Mouse (Mus musculus) midbrain, embryonic 12.5 days (tissue): Measurements from ENCODE around the gene Cyth3. TPM values are rescaled to one million over a fixed set of nuclear protein-coding genes. Genes with fewer than 3 reads are reported as not detected.
A peak's percentile ranks its signal among the peaks of the same experiment; 100 is the strongest.

Source experiments
- ATAC-seq: fragments of 200-750 bp; cut with Nextera tagmentation; 2 replicates; pipeline ENCODE4 v1.8.0; 2017; ENCODE audit warnings: low read depth, moderate TSS enrichment, moderate library complexity; ENCODE audit not compliant: low FRiP score
- H3K27ac ChIP-seq: fragments of 300-500 bp; sonication (generic); replicated peaks from 2 replicates; pipeline ENCODE4 v1.5.1; 2016; ENCODE audit warnings: mild to moderate bottlenecking
- H3K27me3 ChIP-seq: fragments of 300-500 bp; sonication (generic); 2 replicates; pipeline ENCODE4 v1.6.1; 2016; ENCODE audit warnings: mild to moderate bottlenecking
- H3K36me3 ChIP-seq: fragments of 300-500 bp; sonication (generic); 2 replicates; pipeline ENCODE4 v1.6.1; 2016
- H3K4me1 ChIP-seq: fragments of 300-500 bp; sonication (generic); 2 replicates; pipeline ENCODE4 v1.6.1; 2016
- H3K4me2 ChIP-seq: fragments of 300-500 bp; sonication (generic); replicated peaks from 2 replicates; pipeline ENCODE4 v1.6.1; 2016; ENCODE audit warnings: mild to moderate bottlenecking, moderate library complexity
- H3K4me3 ChIP-seq: fragments of 300-500 bp; sonication (generic); 2 replicates; pipeline ENCODE4 v1.5.1; 2016; ENCODE audit warnings: mild to moderate bottlenecking
- H3K9ac ChIP-seq: fragments of 300-500 bp; sonication (generic); replicated peaks from 2 replicates; pipeline ENCODE4 v1.6.1; 2016; ENCODE audit warnings: mild to moderate bottlenecking, moderate library complexity
- H3K9me3 ChIP-seq: fragments of 300-500 bp; sonication (generic); 2 replicates; pipeline ENCODE4 v1.6.1; 2016; ENCODE audit warnings: mild to moderate bottlenecking
- WGBS: fragments of 180-500 bp; shearing (Covaris S2); methylation state at CpG from one replicate; pipeline ENCODE4 v1.1.7; 2016; 5-methylcytosine and 5-hydroxymethylcytosine counted together
- polyA plus RNA-seq: library from polyadenylated mRNA; unstranded; fragments of >200 nt; fragmentation: Nextera tagmentation; extraction: Ambion mirVana; gene quantifications from 2 replicates; pipeline ENCODE4 v1.2.1, GENCODE M21; 2016

The Cyth3 gene
- polyA plus RNA-seq, 1 experiment from 2014 or later = 32.2 TPM

DNA sequence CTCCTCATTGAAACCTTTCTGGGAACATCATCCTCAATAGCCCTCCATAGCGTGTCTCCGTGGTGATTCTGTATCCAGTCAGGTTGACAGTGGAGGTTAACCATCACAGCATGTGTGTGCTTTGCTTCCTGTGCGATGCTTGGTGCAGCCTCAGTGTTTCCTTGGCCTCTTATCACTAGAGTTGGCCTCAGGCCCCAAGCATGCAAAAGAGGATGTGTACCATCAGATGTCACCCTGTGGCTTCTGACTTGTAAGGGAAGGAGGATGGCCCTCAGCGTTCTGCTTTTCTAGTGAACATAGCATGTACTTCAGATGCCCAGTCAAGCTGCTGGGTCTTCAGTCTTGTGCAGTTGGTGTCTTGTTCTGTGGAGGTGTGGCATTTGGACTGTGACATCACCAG lies 76.2 kb downstream of the Cyth3 start:
- Histone ChIP-seq H3K27me3 (no peaks in the 10 kb centered on the region), H3K9ac (no peak overlapping the region), H3K4me2 (no peak overlapping the region), H3K4me1 (no peaks in the 10 kb centered on the region), H3K27ac (no peak overlapping the region), H3K9me3 (no peaks in the 10 kb centered on the region), H3K36me3 (peaks cover 32% of the 10 kb centered on the region), H3K4me3 (no peak overlapping the region)
- 94% methylated on average over 4 of the region's 4 CpGs for WGBS
- no peak for ATAC-seq

GRCm38 (mm10) chr5:143700247-143700646 lies 78.0 kb downstream of the Cyth3 start:
- H3K4me2 ChIP-seq = no peak overlapping the region
- no peak overlapping the region for H3K4me3 ChIP-seq
- 89% methylated on average over 5 of the region's 5 CpGs for WGBS
- H3K27me3 ChIP-seq = no peaks in the 10 kb centered on the region
- H3K9me3 ChIP-seq = no peaks in the 10 kb centered on the region
- no peaks in the 10 kb centered on the region for H3K4me1 ChIP-seq
- H3K27ac ChIP-seq = no peak overlapping the region
- ATAC-seq = no peak
- H3K36me3 ChIP-seq = peaks cover 31% of the 10 kb centered on the region
- no peak overlapping the region for H3K9ac ChIP-seq

DNA sequence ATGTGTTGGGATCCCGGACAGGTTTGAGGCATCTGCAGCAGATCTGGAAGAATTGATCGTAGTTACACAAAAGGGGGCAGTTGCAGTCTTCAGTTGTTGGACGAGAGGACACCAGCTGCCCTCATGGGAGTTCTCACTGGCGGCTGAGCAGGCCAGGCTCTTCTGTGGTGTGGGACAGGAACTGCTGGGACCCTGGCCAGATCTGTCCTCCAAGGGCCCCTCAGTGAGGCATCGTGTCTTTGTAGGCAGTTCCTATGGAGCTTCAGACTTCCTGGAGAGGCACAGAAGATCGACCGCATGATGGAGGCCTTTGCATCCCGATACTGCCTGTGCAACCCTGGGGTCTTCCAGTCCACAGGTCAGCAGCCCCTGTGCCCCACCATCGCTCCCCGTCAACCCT lies 78.8 kb downstream of the Cyth3 start:
- WGBS = 92% methylated on average over 10 of the region's 10 CpGs
- Histone ChIP-seq H3K4me2 (no peak overlapping the region), H3K27ac (no peak overlapping the region), H3K36me3 (peaks cover 31% of the 10 kb centered on the region), H3K4me1 (no peaks in the 10 kb centered on the region), H3K9ac (no peak overlapping the region), H3K4me3 (no peak overlapping the region), H3K9me3 (no peaks in the 10 kb centered on the region), H3K27me3 (no peaks in the 10 kb centered on the region)
- ATAC-seq = no peak

GRCm38 (mm10) chr5:143704875-143705658 lies 82.8 kb downstream of the Cyth3 start:
- no peak overlapping the region for H3K27ac ChIP-seq
- H3K9ac ChIP-seq = no peak overlapping the region
- no peaks in the 10 kb centered on the region; the same call in 1 of the 2 replicates for H3K27me3 ChIP-seq
- H3K4me2 ChIP-seq = no peak overlapping the region
- WGBS = 81% methylated on average over 13 of the region's 13 CpGs
- no peaks in the 10 kb centered on the region for H3K4me1 ChIP-seq
- no peak for ATAC-seq
- H3K4me3 ChIP-seq = no peak overlapping the region
- no peaks in the 10 kb centered on the region for H3K9me3 ChIP-seq
- H3K36me3 ChIP-seq = peaks cover 49% of the 10 kb centered on the region

- no peaks in the 10 kb centered on the region; the same call in 1 of the 2 replicates for H3K27me3 ChIP-seq
- ATAC-seq = no peak
- H3K27ac ChIP-seq = no peak overlapping the region
- no peaks in the 10 kb centered on the region for H3K9me3 ChIP-seq
- no peak overlapping the region for H3K4me3 ChIP-seq
- H3K4me2 ChIP-seq = no peak overlapping the region
- H3K36me3 ChIP-seq = peaks cover 50% of the 10 kb centered on the region
- H3K4me1 ChIP-seq = no peaks in the 10 kb centered on the region
- no peak overlapping the region for H3K9ac ChIP-seq
- WGBS = 25% methylated on average over 1 of the region's 1 CpGs
Measured at GRCm38 (mm10) chr5:143705659-143705982, 83.4 kb downstream of the Cyth3 start.

DNA sequence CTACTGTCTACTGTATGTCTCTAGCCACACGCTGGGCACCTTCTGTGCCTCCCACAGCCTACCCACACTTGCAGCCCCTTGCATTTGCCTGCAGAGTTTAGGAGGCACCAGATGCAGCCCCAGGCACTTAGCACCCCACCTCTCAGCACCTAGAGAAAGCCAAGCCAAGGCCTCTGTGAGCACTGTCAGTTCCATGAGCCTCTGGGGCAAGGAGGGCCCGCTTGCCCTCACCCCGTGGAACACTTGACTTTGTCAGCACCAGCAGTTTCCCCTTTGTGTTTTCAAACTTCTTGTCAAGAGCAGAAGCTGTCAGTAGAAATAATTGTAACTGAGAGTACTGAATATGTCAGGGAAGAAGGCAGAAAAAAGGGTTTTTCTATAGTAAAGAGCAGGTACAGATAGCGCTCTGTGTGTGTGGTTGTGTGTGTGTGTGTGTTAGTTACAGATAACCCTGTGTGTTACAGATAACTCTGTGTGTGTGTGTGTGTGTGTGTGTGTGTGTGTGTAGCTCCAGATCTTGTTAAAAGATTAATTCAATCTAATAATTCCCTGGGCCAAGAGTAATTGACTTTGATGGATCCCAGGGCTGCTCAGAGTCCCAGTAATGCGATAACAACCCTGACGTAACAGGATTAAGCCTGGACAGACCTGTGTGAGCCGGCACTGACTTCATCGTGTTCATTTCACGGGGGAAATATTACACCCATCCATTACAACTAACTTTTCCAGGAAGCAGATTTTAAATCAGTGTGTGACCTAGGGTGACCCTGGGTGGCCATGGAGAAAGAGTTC lies 84.0 kb downstream of the Cyth3 start:
- H3K4me2 ChIP-seq = no peak overlapping the region
- no peaks in the 10 kb centered on the region for H3K4me1 ChIP-seq
- ATAC-seq = no peak
- H3K36me3 ChIP-seq = peaks cover 52% of the 10 kb centered on the region
- no peak overlapping the region for H3K9ac ChIP-seq
- H3K9me3 ChIP-seq = no peaks in the 10 kb centered on the region
- no peak overlapping the region for H3K27ac ChIP-seq
- WGBS = 78% methylated on average over 9 of the region's 9 CpGs
- H3K27me3 ChIP-seq = no peaks in the 10 kb centered on the region; the same call in 1 of the 2 replicates
- H3K4me3 ChIP-seq = no peak overlapping the region

DNA sequence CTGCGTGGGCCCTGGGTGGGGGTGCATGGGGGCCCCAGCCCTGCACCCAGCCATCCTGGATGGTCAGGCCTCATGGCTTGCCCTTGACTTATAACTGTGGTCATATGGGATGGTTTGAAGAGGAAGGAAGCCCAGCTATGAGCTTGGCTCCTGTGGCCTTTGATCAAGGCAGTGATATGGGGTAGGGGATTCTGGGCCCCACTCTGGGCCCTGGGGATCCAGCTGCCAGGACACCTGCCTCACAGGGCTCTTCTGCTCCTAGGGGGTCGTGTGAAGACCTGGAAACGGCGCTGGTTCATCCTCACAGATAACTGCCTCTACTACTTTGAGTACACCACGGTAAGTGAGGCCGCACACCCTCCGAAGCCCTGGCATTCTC lies 84.6 kb downstream of the Cyth3 start:
- Histone ChIP-seq H3K9me3 (no peaks in the 10 kb centered on the region), H3K27ac (no peak overlapping the region)

DNA sequence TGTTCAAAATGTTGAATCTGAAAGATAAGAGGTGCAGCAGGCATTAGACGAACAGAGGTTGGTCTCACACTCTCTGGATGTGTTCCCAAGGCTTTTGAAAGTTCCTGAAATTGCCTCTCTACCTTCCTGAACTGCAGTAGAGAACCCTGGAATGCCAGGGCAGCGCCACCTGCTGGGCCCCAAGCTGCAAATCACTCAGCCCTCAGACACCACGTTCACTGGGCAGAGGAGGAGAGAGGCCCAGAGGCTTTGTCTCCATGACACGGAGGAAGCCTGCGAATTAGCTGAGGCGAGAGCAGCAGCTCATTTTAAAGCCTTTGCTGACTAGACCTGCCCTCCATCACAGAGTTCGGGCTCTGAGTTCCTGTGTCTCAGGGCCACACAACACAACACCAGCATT lies 89.1 kb downstream of the Cyth3 start:
- H3K27ac ChIP-seq = 0 out of 2 replicates have a peak overlapping the region, but pooled peaks have one; percentile 20

More for the DNA sequence above, 84.6 kb downstream of the Cyth3 start:
- no peak for ATAC-seq
- WGBS = 81% methylated on average over 7 of the region's 7 CpGs
- Histone ChIP-seq H3K9ac (no peak overlapping the region), H3K36me3 (peaks cover 51% of the 10 kb centered on the region), H3K4me3 (no peak overlapping the region), H3K27me3 (no peaks in the 10 kb centered on the region; the same call in 1 of the 2 replicates), H3K4me1 (no peaks in the 10 kb centered on the region), H3K4me2 (no peak overlapping the region)

GRCm38 (mm10) chr5:143712011-143712800 lies 90.0 kb downstream of the Cyth3 start:
- peaks cover 81% of the 10 kb centered on the region for H3K36me3 ChIP-seq
- no peak overlapping the region for H3K4me2 ChIP-seq
- whole genome bisulfite sequencing = 85% methylated on average over 14 of the region's 14 CpGs
- ATAC-seq = no peak
- H3K9ac ChIP-seq = 0 out of 2 replicates have a peak overlapping the region, but pooled peaks have one; percentile 17
- no peak overlapping the region for H3K4me3 ChIP-seq
- H3K9me3 ChIP-seq = no peaks in the 10 kb centered on the region
- no peaks in the 10 kb centered on the region for H3K4me1 ChIP-seq
- H3K27ac ChIP-seq = peak overlapping the region; percentile 20; the same call in 1 of the 2 replicates
- H3K27me3 ChIP-seq = no peaks in the 10 kb centered on the region; the same call in 1 of the 2 replicates

More for the DNA sequence above, 89.1 kb downstream of the Cyth3 start:
- no peaks in the 10 kb centered on the region for H3K9me3 ChIP-seq
- 0 out of 2 replicates have a peak, but pooled peaks have one; percentile 56 for ATAC-seq
- H3K4me1 ChIP-seq = no peaks in the 10 kb centered on the region
- no peak overlapping the region for H3K4me3 ChIP-seq
- H3K9ac ChIP-seq = no peak overlapping the region
- peaks cover 79% of the 10 kb centered on the region for H3K36me3 ChIP-seq
- WGBS = 12% methylated on average over 7 of the region's 7 CpGs
- H3K27me3 ChIP-seq = no peaks in the 10 kb centered on the region; the same call in 1 of the 2 replicates
- no peak overlapping the region for H3K4me2 ChIP-seq

- H3K27me3 ChIP-seq = no peaks in the 10 kb centered on the region
- H3K4me1 ChIP-seq = no peaks in the 10 kb centered on the region
- no peak overlapping the region for H3K27ac ChIP-seq
- peaks cover 94% of the 10 kb centered on the region for H3K36me3 ChIP-seq
- H3K4me2 ChIP-seq = no peak overlapping the region
- no peak for ATAC-seq
- 95% methylated on average over 7 of the region's 7 CpGs for WGBS
- no peaks in the 10 kb centered on the region for H3K9me3 ChIP-seq
- no peak overlapping the region for H3K4me3 ChIP-seq
- H3K9ac ChIP-seq = no peak overlapping the region
Measured at GRCm38 (mm10) chr5:143721962-143722361, 99.7 kb downstream of the Cyth3 start.

- Histone ChIP-seq H3K4me1 (peaks cover 18% of the 10 kb centered on the region), H3K27ac (no peak overlapping the region), H3K4me3 (peak overlapping the region; percentile 99), H3K4me2 (peak overlapping the region; percentile 86), H3K9ac (peak overlapping the region; percentile 100), H3K9me3 (no peaks in the 10 kb centered on the region), H3K36me3 (peaks cover 18% of the 10 kb centered on the region), H3K27me3 (no peaks in the 10 kb centered on the region)
- WGBS = 13% methylated on average over 6 of the region's 6 CpGs
- no peak for ATAC-seq
Measured at GRCm38 (mm10) chr5:143730915-143731314, 108.7 kb downstream of the Cyth3 start.
